Mouse (Mus musculus) CD4-positive helper T cell, adult 2 months (primary cell): ENCODE results near the gene Cdc42ep5.
"Not testable (repeated sequence)": the region's sequence is repeated elsewhere in the genome, so short reads cannot be mapped to it uniquely, and the experiment has no call there.

Source experiments
- DNase-seq: peaks from one replicate; pipeline ENCODE4 v3.0.0-alpha.2; 2012; ENCODE audit warnings: low read depth, missing footprints, low spot score

Gene Cdc42ep5

GRCm38 (mm10) chr7:4164090-4164910, at the start of gene Cdc42ep5:
Gene Cdc42ep5 (minus strand): TSS chr7:4164860.
- DNase-seq, result no peak

- DNase-seq, result not testable (repeated sequence)
Measured at GRCm38 (mm10) chr7:4213436-4213835, 48.8 kb upstream of the Cdc42ep5 start.

- no peak for DNase-seq
Measured at GRCm38 (mm10) chr7:4208626-4209025, 44.0 kb upstream of the Cdc42ep5 start.

- no peak for DNase-seq
Measured at GRCm38 (mm10) chr7:4207126-4207525, 42.5 kb upstream of the Cdc42ep5 start.

GRCm38 (mm10) chr7:4178438-4178837, 13.8 kb upstream of the Cdc42ep5 start:
- no peak for DNase-seq

GRCm38 (mm10) chr7:4170193-4170938, 5.7 kb upstream of the Cdc42ep5 start:
- no peak for DNase-seq

- no peak for DNase-seq
Measured at GRCm38 (mm10) chr7:4167098-4167497, 2.4 kb upstream of the Cdc42ep5 start.

GRCm38 (mm10) chr7:4165286-4165685, 626 bp upstream of the Cdc42ep5 start:
- no peak for DNase-seq

- no peak for DNase-seq
Measured at GRCm38 (mm10) chr7:4163571-4164072, 1.0 kb downstream of the Cdc42ep5 start.

GRCm38 (mm10) chr7:4161596-4161995, 3.1 kb downstream of the Cdc42ep5 start:
- not testable (repeated sequence) for DNase-seq

- DNase-seq, result no peak
Measured at GRCm38 (mm10) chr7:4154976-4155375, 9.7 kb downstream of the Cdc42ep5 start.

GRCm38 (mm10) chr7:4154356-4154755, 10.3 kb downstream of the Cdc42ep5 start:
- DNase-seq, result no peak

- DNase-seq, result peak; percentile 21
Measured at GRCm38 (mm10) chr7:4151241-4151640, 13.4 kb downstream of the Cdc42ep5 start.

GRCm38 (mm10) chr7:4150811-4151221, 13.8 kb downstream of the Cdc42ep5 start:
- peak; percentile 54 for DNase-seq

GRCm38 (mm10) chr7:4150059-4150541, 14.6 kb downstream of the Cdc42ep5 start, which contains the start of gene Leng9:
Gene Leng9 (minus strand): TSS chr7:4150374.
- no peak for DNase-seq

GRCm38 (mm10) chr7:4149209-4150054, 15.2 kb downstream of the Cdc42ep5 start:
- DNase-seq, result peak; percentile 90

- peak; percentile 33 for DNase-seq
Measured at GRCm38 (mm10) chr7:4148341-4149208, 16.1 kb downstream of the Cdc42ep5 start.

GRCm38 (mm10) chr7:4147836-4148235, 16.8 kb downstream of the Cdc42ep5 start:
- no peak for DNase-seq

- DNase-seq, result no peak
Measured at GRCm38 (mm10) chr7:4147371-4147770, 17.3 kb downstream of the Cdc42ep5 start.
